Mouse (Mus musculus) C2C12 (cell line): Measurements from ENCODE around the gene Slc10a7.

Source experiments
- CTCF ChIP-seq: IDR thresholded peaks from one replicate; pipeline ENCODE4 v1.5.1; 2011; ENCODE audit not compliant: control insufficient read depth, insufficient read depth, insufficient read length
- MAX ChIP-seq: IDR thresholded peaks from one replicate; pipeline ENCODE4 v1.6.1; 2011; ENCODE audit warnings: mild to moderate bottlenecking, control low read depth
- MYOG ChIP-seq: IDR thresholded peaks from one replicate; pipeline ENCODE4 v1.6.1; 2011; ENCODE audit not compliant: control insufficient read depth, insufficient read length; ENCODE audit errors: extremely low read depth
- USF1 ChIP-seq: IDR thresholded peaks from one replicate; pipeline ENCODE4 v1.6.1; 2011; ENCODE audit warnings: low read depth, mild to moderate bottlenecking, control low read depth, moderate library complexity

GRCm38 (mm10) chr8:78584011-78584776 lies 75.0 kb downstream of the Slc10a7 start:
- no peak for TF ChIP-seq CTCF
- no peak for TF ChIP-seq USF1
- TF ChIP-seq MAX = no peak
- TF ChIP-seq MYOG = no peak
